Mouse (Mus musculus) adrenal gland, postnatal 36 days (tissue): ENCODE data around the gene Tlr12. TPM values are rescaled to one million over a fixed set of nuclear protein-coding genes. Genes with fewer than 3 reads are reported as not detected.
"Not testable (repeated sequence)": the region's sequence is repeated elsewhere in the genome, so short reads cannot be mapped to it uniquely, and the experiment has no call there.

Source experiments
- DNase-seq, 2 experiments: peaks; one replicate each; pipeline ENCODE4 v3.0.0; 2021; ENCODE audit warnings: mixed read lengths in 1 of 2
- long read RNA-seq, 2 experiments: library from polyadenylated mRNA; stranded (forward); transcript quantifications; one replicate each; pipeline ENCODE4 v2.0.0; 2021; ENCODE audit warnings: borderline sequencing depth in 2 of 2
- total RNA-seq, 2 experiments: library from RNA; stranded (reverse); gene quantifications; 2 replicates each; pipeline ENCODE4 v1.2.3; 2021

Tlr12 gene
- total RNA-seq = under 1 TPM; 0.73 to 0.82 TPM
- long read RNA-seq, experiment 1, partial matches to known transcripts = 0 of 1 reads
- long read RNA-seq, experiment 1, other reads (novel, unspliced or antisense) = 0 of 1 reads
- long read RNA-seq, experiment 2 = 0 reads

DNA sequence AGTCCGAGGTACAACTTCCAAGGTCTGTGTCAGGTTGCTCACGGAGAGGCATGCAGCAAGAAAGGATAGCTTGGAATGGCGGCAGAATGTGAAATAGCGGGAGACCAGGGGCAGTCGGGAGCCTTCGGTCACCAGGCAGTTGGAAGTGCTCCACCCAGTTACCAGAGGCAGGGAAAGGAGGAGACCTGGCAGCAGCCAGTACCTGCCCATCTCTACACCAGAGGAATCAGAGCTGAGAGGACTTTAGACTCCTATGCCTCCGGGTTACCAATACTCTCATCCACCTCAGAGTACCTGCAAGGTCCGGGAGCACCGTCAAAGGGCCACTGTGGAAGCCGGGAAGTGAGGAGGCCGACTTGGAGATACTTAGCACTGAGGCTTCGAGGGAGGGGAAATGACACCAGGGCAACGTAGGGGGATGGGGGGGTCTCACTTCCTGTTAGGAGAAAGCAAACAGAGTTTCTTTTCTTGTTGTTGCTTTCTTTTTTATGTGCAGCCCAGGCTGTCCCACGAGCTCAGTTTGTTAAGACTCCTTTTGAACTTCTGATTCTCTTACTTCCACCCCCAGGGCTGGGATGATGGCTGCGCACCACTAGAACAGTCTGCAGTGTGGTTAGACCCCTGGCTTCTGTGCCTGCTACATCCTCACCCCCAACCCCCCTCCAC lies at the start of gene Tlr12:
TSS of gene Tlr12 (minus strand) at position 374 of the 666 bp plus-strand sequence.
- no peak for DNase-seq

DNA sequence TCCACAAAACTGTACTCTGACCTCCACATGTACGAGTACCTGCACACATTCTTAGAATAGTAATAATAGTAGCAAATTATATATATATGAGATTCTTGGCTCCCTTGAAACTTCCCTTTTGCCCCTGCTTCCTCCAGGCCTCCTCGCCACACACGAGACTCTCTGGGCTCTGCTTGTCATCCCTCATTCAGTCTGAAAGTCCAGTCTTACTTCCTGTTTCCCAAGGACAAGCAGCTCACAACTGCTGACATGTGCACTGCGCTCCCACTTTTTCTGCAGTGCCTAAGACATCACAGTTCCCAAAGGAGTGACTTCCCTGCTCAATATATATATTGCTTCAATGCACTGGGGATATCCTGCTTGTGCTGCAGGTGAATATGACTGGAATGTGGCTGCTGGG lies 48.8 kb upstream of the Tlr12 start:
- DNase-seq = not testable (repeated sequence)

DNA sequence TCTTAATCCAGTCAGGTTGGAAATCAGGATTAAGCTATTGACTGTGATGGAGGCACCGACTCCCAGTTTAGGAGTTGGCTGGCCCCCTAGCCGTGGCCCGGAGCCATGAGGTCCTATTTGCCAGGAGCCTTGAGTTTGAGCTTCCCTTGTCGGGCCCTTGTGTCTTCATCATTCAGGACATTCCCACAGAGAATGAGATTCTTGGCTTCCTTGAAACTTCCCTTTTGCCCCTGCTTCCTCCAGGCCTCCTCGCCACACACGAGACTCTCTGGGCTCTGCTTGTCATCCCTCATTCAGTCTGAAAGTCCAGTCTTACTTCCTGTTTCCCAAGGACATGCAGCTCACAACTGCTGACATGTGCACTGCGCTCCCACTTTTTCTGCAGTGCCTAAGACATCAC lies 47.9 kb upstream of the Tlr12 start:
- DNase-seq = peak in 1 of 2 experiments; percentile 16

DNA sequence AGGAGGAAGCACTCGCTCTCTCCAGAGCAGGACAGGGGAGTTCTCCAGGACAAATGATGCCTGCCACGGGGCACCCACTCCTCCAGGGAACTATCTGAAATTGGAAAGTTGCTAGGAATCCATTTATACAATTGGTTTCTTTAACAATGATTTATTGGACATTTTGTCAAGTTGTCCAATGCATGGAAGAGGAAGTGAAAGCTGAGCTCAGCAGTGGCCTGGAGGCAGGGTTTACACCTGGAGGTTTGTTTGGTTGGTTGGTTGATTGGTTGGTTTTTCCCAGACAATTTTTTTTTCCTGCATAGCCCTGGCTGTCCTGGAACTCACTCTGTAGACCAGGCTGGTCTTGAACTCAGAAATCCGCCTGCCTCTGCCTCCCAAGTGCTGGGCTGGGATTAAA lies 45.6 kb upstream of the Tlr12 start:
- DNase-seq = no peak

DNA sequence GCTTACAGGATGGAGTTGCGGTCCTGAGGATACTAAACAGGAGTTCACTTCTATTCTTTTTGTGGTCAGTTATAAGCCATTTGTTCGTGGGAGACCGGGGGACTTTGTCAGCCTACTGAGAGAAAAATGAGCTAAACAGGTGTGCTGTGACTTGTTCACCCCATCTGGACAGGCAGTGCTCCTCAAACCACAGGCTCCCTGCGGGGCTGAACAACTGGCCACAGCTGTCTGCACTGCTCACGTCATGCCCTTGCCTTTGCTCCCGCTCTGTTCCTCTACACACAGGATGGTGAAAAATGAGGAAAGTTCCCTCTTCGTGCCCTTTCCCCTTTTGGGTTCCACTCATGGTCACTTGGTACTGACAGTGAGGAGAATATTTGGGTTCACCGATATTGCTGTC lies 42.6 kb upstream of the Tlr12 start:
- DNase-seq = no peak

DNA sequence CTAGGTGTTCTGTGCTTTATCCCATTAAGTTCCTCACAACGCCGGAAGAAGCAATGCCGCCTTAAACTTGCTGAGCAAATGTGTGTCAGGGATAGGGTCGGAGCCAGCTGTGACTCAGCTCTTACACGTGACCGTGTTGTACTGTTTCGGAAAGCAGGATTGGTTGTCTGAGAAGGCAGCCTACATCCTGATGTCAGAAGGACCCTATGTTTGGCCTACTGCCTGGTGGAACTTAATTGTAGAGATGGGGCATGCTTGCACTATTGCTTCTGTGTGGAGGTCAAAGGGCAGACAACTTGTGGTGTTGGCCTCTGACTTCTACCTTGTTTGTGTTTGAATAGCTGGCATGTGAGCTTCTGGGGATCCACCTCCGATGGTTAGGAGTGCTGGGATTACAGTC lies 41.8 kb upstream of the Tlr12 start:
- DNase-seq = peak; percentile 55 to 58

DNA sequence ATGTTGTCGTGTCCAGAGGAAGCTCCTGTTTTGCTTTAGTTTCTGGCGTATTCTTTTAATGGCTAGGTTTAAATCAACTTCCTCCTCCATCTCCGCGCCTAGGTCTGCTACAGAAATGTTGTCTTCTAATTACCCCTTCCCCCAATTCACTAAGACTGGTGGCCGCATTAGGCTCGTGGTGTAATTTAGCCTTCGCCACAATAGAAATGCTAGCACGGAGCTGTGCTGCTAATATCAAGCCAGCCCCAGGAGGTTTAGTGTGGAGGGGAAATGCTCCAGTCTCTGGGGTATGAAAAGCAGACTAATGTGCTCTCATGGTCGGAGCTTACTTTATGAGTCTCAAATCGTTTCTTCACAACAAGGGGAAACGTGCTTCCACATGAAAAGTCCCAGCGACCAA lies 37.0 kb upstream of the Tlr12 start:
- DNase-seq = no peak

DNA sequence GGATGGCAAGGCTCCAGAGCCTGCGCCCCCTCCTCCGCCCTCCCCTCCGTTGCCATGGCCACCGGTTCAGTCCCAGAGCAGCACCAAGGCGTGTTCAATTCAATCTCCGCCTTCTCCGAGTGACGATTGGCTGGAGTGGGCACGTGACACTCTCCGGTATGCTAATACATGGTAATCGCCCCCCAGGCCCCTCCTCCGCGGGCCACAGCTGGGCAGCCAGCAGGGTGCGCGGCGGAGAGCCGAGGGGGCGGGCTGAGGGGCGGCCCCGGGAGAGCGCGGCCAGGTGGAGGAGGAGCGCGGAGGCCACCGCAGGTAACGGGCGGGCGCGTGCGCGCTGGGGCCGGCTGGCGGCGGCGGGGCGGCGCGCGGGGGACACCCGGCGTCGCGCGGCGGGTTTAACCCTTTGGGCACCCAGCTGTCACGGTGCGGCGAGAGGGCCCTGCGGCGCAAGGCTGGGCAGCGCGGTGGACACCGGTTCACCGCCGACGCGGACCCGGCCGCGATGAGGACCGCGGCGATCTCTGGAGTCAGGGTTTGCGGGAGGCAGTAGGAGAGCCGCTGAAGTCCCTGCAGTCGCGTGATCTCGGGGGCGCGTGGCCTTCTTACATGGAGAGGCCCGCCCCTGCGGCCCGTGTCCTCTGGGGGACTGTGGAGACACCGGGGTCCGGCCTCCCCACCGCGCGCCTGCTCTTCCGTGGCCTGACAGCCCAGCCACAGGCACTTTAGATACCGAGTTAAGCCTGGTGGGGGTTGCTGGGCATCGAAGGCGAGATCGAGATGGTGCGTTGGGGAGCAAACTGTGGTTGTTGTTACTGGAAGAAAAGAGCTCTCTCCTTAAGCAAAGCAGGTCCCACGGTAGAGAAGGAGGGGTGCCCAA lies 36.3 kb upstream of the Tlr12 start, which contains the start of gene Phc2:
TSS of gene Phc2 (plus strand) at position 198 of the 877 bp plus-strand sequence.
- peak; percentile 95 to 97 for DNase-seq

DNA sequence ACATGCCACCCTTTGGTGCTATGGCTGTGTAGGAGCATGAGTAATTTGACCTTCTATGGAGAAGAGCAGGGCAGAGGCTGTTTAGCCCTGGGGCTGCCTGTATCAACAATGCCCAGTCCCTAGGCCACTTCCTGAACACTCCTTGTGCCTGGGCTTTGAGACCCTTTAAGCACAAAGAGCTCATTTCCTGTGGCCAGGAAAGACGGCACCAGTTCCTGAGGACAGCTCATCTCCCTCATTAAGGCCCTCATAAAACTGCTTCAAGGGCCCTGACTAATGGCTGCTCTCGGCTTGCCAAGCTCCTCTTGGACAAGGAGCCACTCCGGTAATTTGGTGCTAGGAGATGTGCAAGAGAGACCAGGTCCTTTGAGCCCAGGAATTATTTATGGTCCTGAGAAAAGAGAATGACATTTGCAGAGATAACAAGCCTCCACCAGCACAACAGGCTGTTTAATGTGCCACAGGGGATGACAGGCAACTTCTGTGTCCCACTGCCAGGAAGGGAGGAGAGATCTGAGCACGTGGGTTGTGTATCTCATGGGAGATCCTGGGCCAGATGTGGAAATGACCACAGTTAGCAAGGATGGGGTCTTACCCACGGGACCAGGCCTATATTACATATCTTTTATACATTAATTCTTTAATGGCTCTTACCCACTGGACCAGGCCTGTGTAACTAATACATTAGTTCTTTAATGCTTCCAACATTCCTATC lies 34.3 kb upstream of the Tlr12 start:
- DNase-seq = peak; percentile 44 to 46

DNA sequence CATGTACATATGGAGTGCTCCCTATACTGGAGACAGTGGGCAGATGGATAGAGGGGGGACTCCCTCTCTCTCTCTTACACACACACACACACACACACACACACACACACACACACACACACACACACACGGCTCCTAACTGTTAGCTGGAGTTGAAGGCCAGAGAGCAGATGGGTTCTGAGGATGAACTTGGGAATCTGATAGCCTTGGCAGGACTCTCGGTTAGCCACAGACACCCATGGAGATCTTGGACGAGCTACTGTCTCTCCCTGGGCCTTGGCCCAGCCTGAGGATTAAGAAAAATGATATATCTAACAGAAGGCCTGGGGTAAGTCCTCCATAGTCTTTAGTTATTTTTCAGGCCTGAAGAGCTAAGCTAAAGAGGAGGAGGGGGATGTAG lies 33.1 kb upstream of the Tlr12 start:
- no peak for DNase-seq

DNA sequence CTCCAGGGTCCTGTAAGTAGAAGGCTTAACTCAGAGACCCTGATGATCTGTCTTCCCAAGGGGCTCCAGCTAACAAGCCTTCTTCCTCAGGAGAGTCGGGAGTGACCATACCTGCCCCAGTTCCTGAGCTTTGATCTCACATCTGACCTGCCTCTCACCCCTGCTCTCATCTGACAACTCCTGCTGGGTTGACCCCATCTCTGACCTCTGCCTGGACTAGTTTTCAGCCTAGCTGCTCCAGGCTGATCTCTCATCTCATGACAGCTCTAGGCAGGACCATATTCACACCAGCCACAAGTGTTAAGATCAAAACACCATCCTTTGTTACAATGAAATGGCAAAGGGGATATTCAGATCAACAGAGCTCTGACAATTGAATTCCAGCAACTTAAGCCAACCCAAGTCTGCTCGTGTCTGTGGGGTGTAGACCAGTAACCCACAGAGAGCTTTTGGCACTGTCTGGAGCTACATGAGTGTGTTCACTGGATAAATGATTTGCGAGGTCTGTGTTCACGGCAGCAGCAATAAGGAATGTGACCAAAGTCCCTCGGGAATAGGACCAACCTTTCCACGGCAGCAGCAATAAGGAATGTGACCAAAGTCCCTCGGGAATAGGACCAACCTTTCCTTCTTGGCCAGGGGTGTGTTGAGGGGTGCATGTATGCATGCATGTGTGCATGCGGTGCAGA lies 30.3 kb upstream of the Tlr12 start:
- DNase-seq = no peak

DNA sequence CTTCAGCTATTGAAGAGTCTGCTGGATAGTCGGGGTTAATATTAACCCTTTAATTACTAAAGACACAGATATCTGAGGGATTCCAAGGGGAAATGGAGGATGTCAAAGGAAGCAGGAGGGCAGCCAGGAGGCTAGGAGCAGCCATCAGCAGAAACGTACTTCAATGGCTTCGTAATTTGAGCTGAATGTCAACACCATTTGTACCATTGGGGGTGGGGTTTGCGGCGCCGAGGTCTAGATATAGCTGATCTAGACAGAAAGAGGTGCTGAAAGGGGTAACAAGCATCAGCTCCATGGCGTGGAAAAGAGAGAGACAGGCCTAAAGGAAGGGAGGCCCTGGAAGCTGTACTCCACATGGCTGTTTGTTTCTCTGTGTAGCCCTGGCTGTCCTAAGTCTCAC lies 28.3 kb upstream of the Tlr12 start:
- no peak for DNase-seq

DNA sequence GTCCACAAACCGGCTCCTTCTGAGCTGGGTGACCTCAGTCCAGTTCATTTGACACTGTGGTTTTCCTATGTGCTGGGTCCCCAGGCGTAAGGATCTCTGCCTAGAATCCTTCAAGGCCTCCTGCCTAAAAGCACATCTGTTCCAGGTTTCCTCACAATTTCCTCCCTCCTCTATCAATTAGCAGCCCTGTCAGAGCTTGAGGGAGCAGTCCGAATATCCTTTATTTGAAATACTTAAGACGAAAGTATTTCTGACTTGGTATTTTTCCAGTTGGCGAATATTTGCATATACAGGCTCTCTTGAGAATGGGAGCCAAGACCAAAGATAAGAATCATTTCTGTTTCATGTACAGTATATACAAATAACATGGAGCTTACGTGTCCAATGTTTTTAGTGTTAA lies 27.5 kb upstream of the Tlr12 start:
- DNase-seq = no peak

DNA sequence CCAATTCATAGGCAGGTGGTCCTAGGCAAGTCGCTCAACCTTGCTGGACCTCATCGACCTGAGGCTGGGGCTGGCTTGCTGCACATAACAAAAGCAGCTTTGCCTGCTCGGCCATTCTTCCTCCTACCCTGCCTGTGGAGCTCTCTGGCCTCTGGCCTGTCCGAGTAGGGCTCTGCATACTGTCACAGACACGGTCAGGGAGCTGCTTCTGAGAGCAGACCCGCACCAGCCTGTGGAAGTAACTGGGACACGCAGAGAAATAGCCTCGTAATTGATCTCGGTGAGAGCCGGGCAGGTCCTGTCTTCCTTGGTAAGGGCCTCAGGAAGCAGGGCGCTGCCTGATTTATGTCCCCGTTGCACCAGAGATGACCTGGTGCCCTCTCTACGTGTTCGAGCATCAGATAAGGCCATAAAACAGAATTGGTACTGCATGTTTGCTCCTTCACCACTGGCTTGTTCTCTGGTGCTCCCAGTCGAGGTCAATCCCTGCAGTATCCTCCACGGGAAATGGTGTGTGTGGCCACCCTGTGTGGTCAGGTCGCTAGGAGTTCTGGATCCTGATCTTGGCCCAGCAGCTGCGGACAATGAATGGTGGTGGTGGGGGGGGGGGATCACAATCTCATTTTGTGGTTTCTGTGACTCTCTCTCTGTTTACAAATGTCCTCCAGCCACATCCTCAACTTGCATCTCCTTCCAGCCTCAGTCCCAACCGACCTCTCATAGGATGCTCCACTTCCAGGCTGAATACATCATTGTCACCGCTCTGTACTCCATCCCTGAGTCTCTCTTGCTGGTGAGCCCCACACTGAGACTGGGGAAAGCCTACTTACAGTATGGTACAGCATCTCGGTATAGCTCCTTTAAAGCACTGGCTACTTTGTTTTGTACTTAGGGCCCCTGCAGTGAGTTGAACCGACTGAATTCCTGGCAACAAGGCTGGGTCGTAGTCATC lies 23.6 kb upstream of the Tlr12 start:
- DNase-seq = no peak

DNA sequence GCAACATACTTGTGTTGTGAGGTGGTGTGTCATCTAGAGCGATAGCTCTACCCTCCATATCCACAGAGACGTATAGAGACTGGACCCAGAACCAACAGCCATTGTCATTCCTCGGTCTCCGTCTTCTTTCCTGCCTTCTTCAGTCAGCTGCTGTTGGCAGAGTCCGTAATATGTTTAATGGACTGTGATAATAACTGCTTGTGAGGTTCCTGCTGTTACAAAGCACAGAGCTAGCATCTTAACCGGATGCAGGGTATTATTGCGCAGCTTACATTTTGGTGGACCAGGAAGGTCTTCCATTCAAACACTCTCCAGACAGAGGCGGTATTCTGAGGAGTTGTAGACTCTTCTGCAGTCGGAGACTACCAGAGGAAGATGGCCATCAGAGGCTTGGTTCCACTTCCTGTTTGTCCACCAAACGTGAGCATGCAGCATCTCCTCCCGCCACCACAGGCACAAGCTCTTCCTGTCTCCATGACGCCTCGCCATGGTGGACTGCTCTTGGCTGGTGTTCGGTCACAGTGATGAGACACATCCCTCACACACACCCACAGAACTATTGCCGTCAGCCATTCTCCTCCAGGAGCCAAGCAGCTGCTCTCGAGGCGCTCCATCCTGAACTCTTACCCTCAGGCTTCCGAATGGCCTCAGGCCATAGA lies 20.0 kb upstream of the Tlr12 start:
- no peak for DNase-seq

DNA sequence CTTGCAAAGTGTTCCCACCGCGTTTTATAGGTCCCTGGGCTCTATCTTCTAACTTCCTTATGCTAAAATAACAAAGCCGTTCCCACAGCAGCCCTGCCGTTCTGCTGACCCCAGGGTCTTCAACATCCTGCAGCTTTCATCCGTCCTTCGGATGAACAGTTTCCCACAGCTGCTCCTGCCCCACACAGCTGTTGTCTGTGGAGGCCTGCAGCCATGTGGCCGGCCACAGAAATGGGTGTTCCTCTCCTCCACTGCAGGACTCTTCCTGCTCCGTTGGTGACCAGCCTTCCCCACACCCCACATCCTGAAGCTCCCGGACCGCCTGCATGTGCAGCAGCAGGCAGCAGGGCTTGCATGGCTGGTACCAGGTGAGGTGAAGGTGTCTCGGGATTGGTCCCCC lies 18.8 kb upstream of the Tlr12 start:
- no peak for DNase-seq

DNA sequence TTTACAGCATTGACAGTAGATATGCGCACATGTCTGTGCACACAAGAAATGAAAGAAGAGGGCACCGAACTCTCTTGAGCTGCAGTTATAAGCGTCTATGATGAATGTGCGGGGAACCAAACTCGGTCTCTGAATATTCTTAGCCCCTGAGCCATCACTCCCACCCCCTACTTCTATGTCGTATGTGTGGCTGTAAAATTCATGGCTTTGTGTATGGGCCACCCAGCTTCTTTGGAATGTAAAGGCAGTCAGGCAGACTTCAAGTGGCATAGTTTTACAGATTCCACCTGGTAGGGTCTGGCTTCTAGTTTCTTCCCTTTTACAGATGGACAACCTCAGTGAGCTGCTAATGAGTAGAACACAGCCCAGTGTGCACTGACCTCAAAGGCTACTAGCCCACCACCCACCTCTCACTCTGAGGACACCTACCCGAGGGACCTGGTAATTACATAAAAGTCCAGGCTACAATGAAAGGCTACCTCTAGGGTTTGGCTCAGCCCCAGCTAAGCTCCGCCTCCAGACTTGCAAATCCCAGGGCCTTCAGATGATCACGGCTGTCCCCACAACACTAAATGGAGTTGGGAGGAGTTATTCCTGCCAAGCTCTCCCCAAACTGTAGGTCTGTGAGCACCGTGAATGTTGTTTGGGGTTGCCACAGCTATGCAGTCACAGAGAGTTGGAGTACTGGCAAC lies 17.6 kb upstream of the Tlr12 start:
- peak; percentile 55 to 66 for DNase-seq

DNA sequence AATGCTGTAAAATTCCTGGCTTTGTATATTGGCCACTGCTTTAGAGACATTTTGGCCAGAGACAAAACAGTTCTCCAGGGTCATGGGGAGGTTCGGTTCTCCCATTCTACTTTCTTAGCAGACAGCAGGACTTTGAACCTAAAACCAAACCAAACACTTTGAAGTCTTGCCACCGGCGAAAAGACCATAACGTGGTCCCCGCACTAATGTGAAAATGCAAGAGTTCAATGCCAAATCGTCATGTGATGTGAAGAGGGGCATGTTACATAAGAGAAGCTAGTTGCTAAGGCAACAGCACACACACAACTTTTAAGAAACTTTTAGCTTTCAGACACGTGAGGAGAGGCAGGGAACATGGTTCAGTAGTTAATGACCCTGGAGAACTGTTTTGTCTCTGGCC lies 17.0 kb upstream of the Tlr12 start:
- DNase-seq = no peak

DNA sequence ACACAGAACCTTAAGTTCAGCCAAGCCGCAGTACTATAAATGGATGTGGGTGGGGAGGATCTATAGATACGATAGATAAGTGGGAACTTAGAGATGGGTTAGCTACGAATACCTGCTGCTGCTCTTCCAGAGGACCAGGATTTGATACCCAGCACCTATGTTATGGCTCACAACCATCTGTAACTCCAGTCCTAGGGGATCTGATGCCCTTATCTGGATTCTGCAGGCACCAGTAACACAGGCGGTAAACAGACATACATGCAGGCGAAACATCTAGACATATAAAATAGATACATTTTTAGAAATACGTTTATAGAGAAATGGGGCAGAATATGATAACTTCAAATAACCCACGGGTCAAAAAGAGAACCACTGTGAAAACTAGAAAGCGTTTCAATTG lies 2.7 kb upstream of the Tlr12 start:
- DNase-seq = no peak

DNA sequence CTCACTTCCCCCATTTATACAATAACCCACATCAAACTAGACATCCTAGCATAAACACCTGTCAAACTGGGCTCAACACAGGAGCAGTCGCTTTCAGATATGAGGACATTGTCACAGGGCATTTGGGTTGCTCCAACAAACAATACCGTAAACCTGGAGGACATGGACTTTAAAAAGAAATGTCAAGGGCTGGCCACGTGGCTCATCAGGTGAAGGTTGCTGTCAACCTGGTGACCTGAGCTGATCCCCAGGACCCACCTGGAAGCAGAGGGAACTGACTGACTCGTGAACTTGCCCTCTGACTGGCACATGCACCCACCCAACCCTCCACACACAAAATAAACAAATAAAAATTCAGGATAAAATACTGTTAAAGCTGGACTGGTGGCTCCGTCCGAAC lies 2.2 kb upstream of the Tlr12 start:
- no peak for DNase-seq
